Mouse (Mus musculus) kidney, postnatal 0 days (tissue): ENCODE data around the gene Castor1. TPM values are rescaled to one million over a fixed set of nuclear protein-coding genes. Genes with fewer than 3 reads are reported as not detected.

Experiments
- ATAC-seq: fragments of 200-750 bp; cut with Nextera tagmentation; replicated peaks from 2 replicates; pipeline ENCODE4 v1.8.0; 2017; ENCODE audit warnings: low read depth, moderate number of reproducible peaks, moderate TSS enrichment, moderate library complexity; ENCODE audit not compliant: low FRiP score
- DNase-seq: peaks from one replicate; pipeline ENCODE4 v3.0.0-alpha.2; 2016; ENCODE audit warnings: low spot score
- H3K27ac ChIP-seq: fragments of 300-500 bp; sonication (generic); 2 replicates; pipeline ENCODE4 v1.5.1; 2014; ENCODE audit warnings: mild to moderate bottlenecking
- H3K27me3 ChIP-seq: fragments of 300-500 bp; sonication (generic); 2 replicates; pipeline ENCODE4 v1.6.1; 2014; ENCODE audit warnings: low read length, mixed read lengths; ENCODE audit not compliant: insufficient read depth
- H3K36me3 ChIP-seq: fragments of 300-500 bp; sonication (generic); 2 replicates; pipeline ENCODE4 v1.6.1; 2014; ENCODE audit warnings: low read length, mixed read lengths; ENCODE audit not compliant: insufficient read depth
- H3K4me1 ChIP-seq: fragments of 300-500 bp; sonication (generic); replicated peaks from 2 replicates; pipeline ENCODE4 v1.6.1; 2014; ENCODE audit warnings: antibody characterized with exemption, low read length, mixed read lengths; ENCODE audit not compliant: insufficient read depth
- H3K4me2 ChIP-seq: fragments of 300-500 bp; sonication (generic); 2 replicates; pipeline ENCODE4 v1.6.1; 2014; ENCODE audit warnings: mild to moderate bottlenecking, low read length, moderate library complexity, mixed read lengths
- H3K4me3 ChIP-seq: fragments of 300-500 bp; sonication (generic); replicated peaks from 2 replicates; pipeline ENCODE4 v1.5.1; 2014; ENCODE audit warnings: low read depth, low read length
- H3K9ac ChIP-seq: fragments of 300-500 bp; sonication (generic); 2 replicates; pipeline ENCODE4 v1.6.1; 2014; ENCODE audit warnings: low read depth, low read length
- H3K9me3 ChIP-seq: fragments of 300-500 bp; sonication (generic); replicated peaks from 2 replicates; pipeline ENCODE4 v1.6.1; 2016; ENCODE audit warnings: low read length, inconsistent platforms, mixed read lengths
- CTCF ChIP-seq: IDR thresholded peaks from 2 replicates; pipeline ENCODE4 v1.5.1; 2016; ENCODE audit warnings: antibody characterized with exemption, low read depth, mild to moderate bottlenecking, moderate library complexity
- WGBS: fragments of 180-500 bp; shearing (Covaris S2); extraction: QIAGEN DNeasy Blood & Tissue Kit; methylation state at CpG from one replicate; pipeline ENCODE4 v1.1.7; 2014; 5-methylcytosine and 5-hydroxymethylcytosine counted together
- polyA plus RNA-seq: library from polyadenylated mRNA; unstranded; fragments of >200 nt; fragmentation: Nextera tagmentation; extraction: Ambion mirVana; gene quantifications from 2 replicates; pipeline ENCODE4 v1.2.1, GENCODE M21; 2015

Castor1 gene
- polyA plus RNA-seq, 1 experiment from 2014 or later, result 6.5 TPM

DNA sequence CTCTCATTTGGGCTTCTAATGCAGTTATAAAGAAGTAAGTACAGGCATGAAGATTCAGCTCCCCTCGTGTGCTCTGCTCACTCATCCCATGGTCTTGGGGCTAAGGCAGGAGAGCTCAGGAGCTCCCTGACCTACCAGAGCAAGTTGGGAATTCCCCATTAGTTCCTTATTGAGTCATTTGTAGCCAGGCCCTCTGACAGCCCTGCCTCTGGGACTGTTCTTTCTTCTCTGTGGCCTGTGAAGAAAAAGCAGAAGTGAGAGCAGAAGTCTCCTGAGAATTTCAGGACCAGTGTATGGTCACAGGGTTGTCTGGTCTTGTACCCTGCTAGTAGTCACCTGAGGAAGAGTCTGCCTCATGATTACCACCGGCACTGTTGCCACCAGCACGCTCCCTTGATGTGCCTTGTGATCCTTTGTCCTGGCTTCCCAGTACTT lies 22.4 kb upstream of the Castor1 start:
- Histone ChIP-seq H3K36me3 (0 out of 2 replicates have a peak, but pooled peaks cover 2% of the 10 kb centered on the region), H3K4me1 (peaks cover 14% of the 10 kb centered on the region), H3K9me3 (no peaks in the 10 kb centered on the region), H3K9ac (no peak overlapping the region), H3K4me2 (no peak overlapping the region), H3K27me3 (no peaks in the 10 kb centered on the region), H3K27ac (peak overlapping the region; percentile 38; the same call in 1 of the 2 replicates), H3K4me3 (no peak overlapping the region)
- 77% methylated on average over 3 of the region's 3 CpGs for WGBS
- TF ChIP-seq CTCF, result no peak
- ATAC-seq, result no peak
- no peak for DNase-seq

GRCm38 (mm10) chr11:4196636-4197035 lies 21.4 kb upstream of the Castor1 start:
- TF ChIP-seq CTCF, result no peak
- WGBS, result 30% methylated on average over 8 of the region's 8 CpGs
- Histone ChIP-seq H3K27me3 (no peaks in the 10 kb centered on the region), H3K27ac (peak overlapping the region; percentile 86), H3K4me3 (no peak overlapping the region), H3K4me1 (peaks cover 11% of the 10 kb centered on the region), H3K9ac (no peak overlapping the region), H3K36me3 (0 out of 2 replicates have a peak, but pooled peaks cover 2% of the 10 kb centered on the region), H3K9me3 (no peaks in the 10 kb centered on the region), H3K4me2 (no peak overlapping the region)
- DNase-seq (peak; percentile 51), ATAC-seq (peak; percentile 86)

GRCm38 (mm10) chr11:4197691-4198090 lies 20.3 kb upstream of the Castor1 start:
- Histone ChIP-seq H3K4me3 (no peak overlapping the region), H3K4me1 (peaks cover 11% of the 10 kb centered on the region), H3K9ac (no peak overlapping the region), H3K27ac (peak overlapping the region; percentile 86), H3K9me3 (no peaks in the 10 kb centered on the region), H3K36me3 (no peaks in the 10 kb centered on the region), H3K4me2 (no peak overlapping the region), H3K27me3 (no peaks in the 10 kb centered on the region)
- 47% methylated on average over 1 of the region's 1 CpGs for WGBS
- no peak for TF ChIP-seq CTCF
- ATAC-seq, result peak; percentile 89
- DNase-seq, result peak; percentile 76

DNA sequence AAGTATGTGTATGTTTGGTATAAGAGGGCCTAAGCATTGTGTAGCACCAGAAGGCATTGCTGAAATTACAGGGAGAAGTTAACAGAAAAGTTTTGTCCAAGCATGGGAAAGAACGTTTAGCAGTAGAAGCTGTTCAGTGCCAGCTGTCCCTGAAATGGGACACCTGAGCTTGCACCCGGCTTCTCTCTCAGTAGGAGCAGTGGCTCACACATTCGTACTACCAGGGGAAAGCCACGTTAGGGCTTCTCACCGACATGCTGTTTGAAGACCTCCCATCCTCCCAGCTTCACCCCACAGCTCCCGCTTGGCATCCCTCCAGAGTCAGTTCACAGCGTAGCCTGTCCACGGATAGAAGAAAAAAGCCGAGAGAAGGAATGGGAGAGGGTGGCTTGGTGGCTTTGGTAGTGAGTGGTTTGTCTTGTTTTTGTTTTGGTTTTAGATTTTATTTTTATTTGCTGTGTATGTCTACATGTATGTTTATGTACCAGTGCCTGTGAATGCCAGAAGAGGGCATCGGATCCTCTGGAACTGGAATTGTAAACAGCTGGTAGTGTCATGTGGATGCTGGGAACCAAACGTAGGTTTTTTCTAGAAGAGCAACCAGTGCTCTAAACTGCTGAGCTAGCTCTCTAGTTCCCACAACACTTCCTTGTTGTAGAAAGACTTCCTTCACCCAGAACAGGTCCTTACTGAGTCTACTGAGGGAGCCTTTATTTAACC lies 15.9 kb upstream of the Castor1 start:
- Histone ChIP-seq H3K4me1 (peaks cover 22% of the 10 kb centered on the region), H3K27me3 (no peaks in the 10 kb centered on the region), H3K36me3 (no peaks in the 10 kb centered on the region), H3K9me3 (no peaks in the 10 kb centered on the region), H3K27ac (no peak overlapping the region), H3K4me3 (no peak overlapping the region), H3K9ac (no peak overlapping the region), H3K4me2 (no peak overlapping the region)
- no peak for DNase-seq
- WGBS, result 50% methylated on average over 11 of the region's 11 CpGs
- ATAC-seq, result no peak
- TF ChIP-seq CTCF, result 0 out of 2 replicates have a peak, but pooled peaks have one; percentile 15

DNA sequence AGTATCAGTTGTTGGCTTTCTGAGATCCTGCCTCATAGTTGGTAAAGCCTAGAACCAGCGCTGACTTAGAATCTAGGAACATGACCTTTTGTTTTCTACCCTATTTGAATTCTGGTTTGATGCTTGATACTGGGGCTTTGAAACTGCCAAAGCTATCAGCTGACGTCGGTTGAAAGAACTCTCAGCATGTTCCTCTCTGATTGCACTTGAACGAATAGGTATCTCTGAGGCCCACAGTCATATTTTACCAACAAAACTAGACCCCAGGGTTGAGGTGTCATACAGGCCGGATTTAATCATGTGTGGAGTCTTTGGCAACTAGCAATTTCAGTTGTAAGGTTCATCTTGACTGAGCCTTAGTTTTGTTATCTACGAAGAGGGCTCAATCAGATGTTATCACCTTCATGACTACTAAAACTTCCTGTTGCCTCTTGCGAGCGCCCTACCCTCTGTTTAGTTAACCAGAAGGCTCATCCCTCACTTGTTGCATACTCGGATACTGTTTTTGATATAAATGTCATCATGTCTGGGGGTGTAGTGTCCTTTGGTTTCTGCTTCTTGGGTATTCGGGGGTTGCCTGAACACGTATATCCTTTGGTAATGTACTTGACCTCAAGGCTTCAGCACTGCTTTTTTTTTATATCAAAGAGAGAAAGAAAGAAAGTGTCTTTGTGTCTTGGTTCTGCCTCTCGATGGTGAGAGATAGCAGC lies 14.9 kb upstream of the Castor1 start:
- Histone ChIP-seq H3K9ac (no peak overlapping the region), H3K9me3 (no peaks in the 10 kb centered on the region), H3K4me3 (no peak overlapping the region), H3K4me2 (no peak overlapping the region), H3K27ac (peak overlapping the region; percentile 77), H3K36me3 (peaks cover 9% of the 10 kb centered on the region; the same call in 1 of the 2 replicates), H3K4me1 (peaks cover 15% of the 10 kb centered on the region), H3K27me3 (no peaks in the 10 kb centered on the region)
- WGBS, result 61% methylated on average over 12 of the region's 12 CpGs
- DNase-seq (no peak), ATAC-seq (no peak)
- TF ChIP-seq CTCF, result no peak

DNA sequence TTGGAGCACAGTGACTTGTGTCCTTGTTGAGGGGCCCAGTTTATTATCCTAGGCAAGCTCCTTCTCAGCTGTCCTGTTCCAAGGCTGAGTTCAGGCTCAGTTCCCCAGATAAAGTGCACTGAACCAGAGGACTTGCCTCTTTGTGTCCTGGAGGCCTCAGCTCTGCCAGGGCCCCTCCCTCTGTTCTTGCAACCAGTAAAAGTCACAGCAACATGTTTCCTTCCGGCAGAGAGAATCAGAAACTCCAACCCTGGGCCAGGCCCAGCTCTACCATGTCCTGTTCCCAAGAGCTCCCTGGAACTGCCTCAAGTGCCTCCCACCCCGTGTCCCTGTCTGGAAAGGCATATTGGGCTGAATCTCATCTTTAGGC lies 14.3 kb upstream of the Castor1 start:
- DNase-seq (peak; percentile 79), ATAC-seq (peak; percentile 64; the same call in 1 of the 2 replicates)
- Histone ChIP-seq H3K9ac (no peak overlapping the region), H3K36me3 (peaks cover 9% of the 10 kb centered on the region), H3K4me1 (peaks cover 15% of the 10 kb centered on the region), H3K27ac (peak overlapping the region; percentile 77), H3K27me3 (no peaks in the 10 kb centered on the region), H3K4me3 (no peak overlapping the region), H3K9me3 (no peaks in the 10 kb centered on the region), H3K4me2 (no peak overlapping the region)
- WGBS, result 6% methylated on average over 2 of the region's 2 CpGs
- TF ChIP-seq CTCF, result no peak
